Mouse (Mus musculus) gastrocnemius, postnatal 25 days (tissue): ENCODE results near the gene Itpr1. TPM values are rescaled to one million over a fixed set of nuclear protein-coding genes. Genes with fewer than 3 reads are reported as not detected.

Source experiments
- DNase-seq: peaks from one replicate; pipeline ENCODE4 v3.0.0; 2022
- total RNA-seq, 2 experiments: library from RNA; stranded (reverse); gene quantifications; 1 replicate in 1 of 2; 2 replicates in 1 of 2; pipeline ENCODE4 v1.2.3; 2021

The Itpr1 gene
- total RNA-seq, 2 experiments from 2014 or later: 12.3 to 12.5 TPM

DNA sequence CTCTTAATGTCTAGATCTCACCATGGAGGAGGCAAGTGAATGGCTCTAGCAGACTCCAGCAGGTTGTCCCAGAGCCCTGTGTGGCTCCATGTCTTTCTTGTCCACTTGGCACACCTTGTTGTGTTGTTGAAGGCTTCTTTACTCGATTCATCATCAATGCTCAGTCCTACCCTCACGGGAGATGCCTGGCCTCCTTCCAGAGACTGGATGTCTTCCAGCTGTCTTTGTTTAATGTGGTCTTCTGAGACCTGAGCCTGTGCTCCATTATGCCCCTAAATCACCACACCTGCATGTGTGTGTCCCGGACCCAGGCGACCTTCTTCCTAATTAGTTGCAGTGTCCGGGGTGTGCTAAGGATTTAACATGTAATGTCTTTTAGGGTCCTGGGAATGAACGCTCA, 254.7 kb downstream of the Itpr1 start:
- no peak for DNase-seq

GRCm38 (mm10) chr6:108468226-108468825, 255.4 kb downstream of the Itpr1 start:
- DNase-seq: peak; percentile 65

- no peak for DNase-seq
Observed at GRCm38 (mm10) chr6:108471878-108472277, 259.0 kb downstream of the Itpr1 start.

DNA sequence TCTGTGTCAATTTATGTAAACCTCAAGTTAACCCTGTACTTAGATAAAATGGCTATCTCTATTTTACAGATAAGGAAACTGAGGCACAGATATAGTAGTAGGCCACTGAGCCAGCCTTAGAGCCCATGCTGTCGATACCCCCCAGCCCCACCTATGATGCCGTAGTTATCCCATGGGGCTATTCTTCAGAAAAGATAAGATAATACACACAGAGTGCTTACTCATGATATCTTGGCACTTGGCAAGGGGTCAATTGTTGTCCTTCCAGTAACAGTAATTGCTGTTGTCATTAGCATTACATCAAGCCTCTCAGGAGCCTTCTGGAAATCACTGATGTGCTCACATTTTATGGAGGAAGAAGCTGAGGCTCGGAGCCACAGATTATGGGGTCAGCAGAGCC, 259.9 kb downstream of the Itpr1 start:
- no peak for DNase-seq

- DNase-seq: no peak
Observed at GRCm38 (mm10) chr6:108476797-108477235, 263.9 kb downstream of the Itpr1 start.

DNA sequence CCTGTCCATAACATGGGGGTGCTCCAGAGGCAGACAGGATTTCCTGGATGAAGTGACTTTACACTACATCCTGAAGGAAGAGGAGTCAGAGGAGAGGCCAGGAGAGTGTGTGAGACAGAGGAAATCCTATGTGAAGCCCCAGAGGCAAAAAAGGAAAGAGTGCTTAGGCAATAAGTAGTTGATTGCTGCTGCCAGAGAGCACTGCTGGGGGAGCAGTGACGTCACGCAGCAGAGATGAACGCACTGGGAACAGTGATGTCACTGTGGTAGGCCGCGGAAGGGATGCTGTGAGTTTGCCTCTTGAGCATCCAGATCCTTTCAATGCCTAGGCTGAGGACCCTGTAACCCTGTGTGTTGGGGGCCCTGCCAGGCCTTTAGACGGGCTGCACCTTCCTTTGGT, 264.7 kb downstream of the Itpr1 start:
- DNase-seq: no peak

DNA sequence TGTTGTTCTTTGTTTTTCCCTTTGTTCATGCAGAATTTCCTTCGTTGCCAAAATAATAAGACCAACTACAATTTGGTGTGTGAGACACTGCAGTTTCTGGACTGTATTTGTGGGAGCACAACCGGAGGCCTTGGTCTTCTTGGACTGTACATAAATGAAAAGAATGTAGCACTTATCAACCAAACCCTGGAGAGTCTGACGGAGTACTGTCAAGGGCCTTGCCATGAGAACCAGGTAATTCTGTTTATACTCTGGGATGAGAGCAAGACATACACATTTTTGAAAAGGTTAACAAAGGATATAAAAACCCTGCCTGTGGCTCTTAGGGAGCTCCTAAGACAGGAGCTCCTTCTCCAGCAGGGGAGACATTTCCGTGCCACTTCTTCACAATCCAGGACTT, 268.3 kb downstream of the Itpr1 start:
- DNase-seq: no peak

DNA sequence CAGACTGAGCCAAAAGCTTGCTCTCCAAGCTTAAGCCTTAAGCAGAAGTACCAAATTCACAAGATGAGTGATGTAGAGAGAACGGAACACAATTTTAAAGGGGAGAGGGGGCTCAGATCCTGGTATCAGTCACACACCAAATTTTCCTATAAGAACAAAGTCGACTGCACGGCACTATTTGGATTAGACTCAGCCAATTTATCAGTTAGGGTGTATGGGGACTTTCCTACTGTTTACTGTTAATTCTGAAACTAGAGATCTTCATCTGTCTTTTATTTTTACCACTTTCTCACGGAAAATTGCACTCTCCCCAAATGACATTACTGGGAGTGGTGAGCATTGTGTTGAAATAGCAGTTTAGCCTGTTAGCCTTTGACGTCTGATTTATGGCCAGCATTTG, 269.6 kb downstream of the Itpr1 start:
- DNase-seq: no peak

- no peak for DNase-seq
Observed at GRCm38 (mm10) chr6:108486212-108486992, 273.5 kb downstream of the Itpr1 start.

DNA sequence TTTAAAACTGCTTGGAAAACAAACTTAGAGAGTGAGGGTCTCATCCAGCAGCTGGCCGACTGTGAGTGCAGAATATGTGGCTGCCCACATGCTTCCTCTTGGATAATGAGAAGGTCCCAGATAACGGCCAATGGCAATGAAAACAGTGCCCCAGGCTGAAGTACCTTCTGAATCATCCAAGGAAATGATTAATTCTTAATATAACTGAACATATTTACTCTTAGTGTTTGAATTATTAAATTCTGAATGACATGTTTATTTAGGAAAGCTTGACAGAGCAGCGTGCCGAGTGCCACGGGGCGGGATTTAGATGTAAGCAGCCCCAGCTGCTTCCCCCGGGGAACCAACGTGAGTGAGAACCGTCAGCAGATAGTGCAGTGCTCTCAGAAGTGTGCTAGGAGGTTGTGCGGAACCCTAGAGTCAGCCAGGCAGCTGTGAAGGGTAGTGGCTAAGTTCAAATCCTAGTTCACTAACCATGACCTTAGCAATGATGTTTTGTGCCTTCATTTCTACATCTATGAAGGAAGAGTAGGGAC, 274.5 kb downstream of the Itpr1 start:
- no peak for DNase-seq

DNA sequence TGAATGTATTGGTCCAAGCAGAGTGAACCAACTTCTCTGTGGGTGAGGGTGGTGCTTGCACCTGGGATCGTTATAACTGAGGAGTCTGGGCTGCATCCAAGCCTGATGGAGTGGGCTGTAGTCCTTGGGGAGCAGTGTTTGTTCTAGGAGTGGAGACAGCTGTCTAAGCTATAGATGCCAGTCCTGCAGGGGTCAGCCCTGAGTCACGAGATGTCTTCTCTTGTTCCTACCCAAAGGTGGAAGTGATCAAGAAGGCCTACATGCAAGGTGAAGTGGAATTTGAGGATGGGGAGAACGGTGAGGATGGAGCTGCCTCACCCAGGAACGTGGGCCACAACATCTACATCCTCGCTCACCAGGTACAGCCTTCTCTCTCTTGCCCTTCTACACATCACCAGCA, 275.4 kb downstream of the Itpr1 start:
- DNase-seq: no peak

DNA sequence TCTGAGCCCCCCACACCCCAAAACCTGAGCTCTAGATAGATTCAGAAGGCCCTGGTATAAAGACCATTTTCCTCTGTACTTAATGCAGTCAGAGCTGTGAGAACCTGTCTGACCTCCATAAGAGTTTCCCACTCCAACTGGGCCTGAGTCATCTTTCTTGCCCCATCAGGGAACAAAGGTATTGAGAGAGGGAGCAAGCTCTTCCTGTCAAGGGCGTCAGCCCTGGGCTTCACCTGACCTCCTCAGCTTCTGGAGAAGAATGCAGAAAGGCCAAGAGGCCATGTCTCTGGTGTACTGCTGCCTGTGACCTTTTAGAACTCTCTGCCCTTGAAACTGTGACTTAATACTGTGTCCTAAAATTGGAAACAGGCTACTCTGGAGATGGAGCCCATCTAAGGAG, 279.1 kb downstream of the Itpr1 start:
- no peak for DNase-seq

- no peak for DNase-seq
Observed at GRCm38 (mm10) chr6:108493753-108494152, 280.9 kb downstream of the Itpr1 start.

- no peak for DNase-seq
Observed at GRCm38 (mm10) chr6:108494185-108494804, 281.4 kb downstream of the Itpr1 start.

GRCm38 (mm10) chr6:108494994-108495393, 282.1 kb downstream of the Itpr1 start:
- no peak for DNase-seq

DNA sequence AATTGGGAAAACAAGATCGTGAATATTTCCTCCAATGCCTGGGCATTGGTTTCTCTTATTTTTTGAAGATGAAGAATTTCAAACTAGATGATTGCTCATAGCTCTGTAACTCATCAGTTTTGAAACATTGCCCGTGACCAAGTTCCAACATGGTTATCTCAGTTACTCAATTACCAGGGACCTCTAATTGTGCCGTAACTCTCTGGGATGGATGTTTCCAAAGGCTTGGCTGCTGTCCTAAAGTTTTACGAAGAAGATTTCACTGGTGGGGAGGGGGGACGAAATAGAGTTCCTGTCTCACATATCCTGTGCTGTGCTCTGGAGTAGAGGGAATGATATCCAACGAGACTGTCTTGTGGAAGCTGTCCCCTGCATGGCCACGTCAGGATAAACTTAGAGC, 285.2 kb downstream of the Itpr1 start:
- no peak for DNase-seq

GRCm38 (mm10) chr6:108503651-108504050, 290.8 kb downstream of the Itpr1 start:
- no peak for DNase-seq

DNA sequence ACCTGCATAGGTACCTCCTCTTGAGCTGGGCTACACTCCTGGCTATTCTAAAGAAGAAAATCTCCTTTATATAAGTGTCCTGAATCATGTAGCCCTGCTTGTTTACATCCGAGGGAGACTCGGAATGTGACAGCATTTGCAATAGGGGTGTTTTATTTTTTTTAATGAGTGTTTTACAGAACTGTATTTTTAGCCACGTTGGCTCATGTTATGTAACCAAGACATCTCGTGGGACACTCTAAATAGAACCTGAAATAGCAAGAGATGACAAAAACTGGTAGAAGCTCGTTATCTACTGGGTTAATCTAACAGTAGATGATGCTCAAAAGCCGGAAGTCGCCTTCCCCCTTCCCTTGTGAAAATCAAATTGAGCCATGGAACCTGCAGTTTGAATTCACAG, 291.8 kb downstream of the Itpr1 start:
- no peak for DNase-seq

GRCm38 (mm10) chr6:108506161-108506560, 293.3 kb downstream of the Itpr1 start:
- no peak for DNase-seq

DNA sequence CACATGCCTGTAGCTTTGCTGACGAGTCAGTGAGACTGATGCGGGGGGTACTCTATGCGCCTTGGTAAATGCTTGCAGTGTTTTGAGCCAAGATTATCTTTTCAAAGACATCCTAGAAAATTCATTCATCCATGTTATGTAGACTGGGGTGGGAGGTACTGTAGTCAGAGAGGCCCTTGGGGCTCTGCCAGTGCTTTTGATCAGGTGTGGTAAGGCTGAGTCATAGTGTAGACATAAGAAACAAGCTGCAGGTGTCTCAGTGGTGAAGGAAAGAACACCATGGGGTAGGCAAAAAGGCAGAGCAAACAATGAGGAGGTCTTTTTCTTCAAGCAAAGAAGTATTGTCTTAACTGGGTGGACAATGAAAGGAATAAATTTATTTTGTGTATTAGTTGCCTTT, 294.4 kb downstream of the Itpr1 start:
- no peak for DNase-seq

DNA sequence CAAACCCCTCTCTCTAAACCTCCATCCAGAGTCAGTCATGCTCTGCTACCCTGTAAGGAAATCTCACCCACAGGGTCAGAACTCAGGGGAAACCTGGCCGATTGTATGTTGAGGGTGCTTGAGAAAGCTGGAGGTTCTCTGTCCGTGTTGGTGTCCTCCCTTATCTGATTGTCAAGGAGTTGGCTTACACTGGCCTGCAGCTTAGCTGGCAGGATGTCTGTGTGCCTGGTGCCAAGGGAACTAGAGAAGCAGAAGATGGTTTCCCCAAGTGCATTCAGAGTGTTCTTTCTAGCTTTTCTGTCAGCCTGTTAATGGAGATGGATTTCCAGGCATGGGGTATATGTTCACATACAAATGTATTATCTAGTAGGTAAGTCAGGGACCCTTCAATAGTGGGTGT, 296.4 kb downstream of the Itpr1 start:
- no peak for DNase-seq

DNA sequence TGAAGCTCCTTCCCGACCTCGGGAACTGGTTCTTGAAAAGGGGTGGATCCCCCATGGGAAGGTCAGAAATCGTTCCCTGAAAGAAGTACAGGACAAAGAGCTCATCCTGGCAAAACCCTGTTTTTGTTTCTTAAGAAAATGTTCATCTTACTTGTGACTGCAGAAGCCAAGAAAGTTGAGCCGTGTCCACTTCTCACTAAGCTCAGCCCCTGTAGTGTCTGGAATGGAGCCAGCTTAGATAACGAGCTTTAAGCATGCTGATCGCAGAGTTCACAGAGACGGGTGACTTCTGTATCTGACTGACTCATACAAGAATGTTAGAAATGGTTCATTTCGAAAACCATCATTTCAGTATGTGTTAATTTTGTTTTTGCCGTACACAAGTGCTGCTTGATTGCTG, 297.2 kb downstream of the Itpr1 start:
- no peak for DNase-seq

DNA sequence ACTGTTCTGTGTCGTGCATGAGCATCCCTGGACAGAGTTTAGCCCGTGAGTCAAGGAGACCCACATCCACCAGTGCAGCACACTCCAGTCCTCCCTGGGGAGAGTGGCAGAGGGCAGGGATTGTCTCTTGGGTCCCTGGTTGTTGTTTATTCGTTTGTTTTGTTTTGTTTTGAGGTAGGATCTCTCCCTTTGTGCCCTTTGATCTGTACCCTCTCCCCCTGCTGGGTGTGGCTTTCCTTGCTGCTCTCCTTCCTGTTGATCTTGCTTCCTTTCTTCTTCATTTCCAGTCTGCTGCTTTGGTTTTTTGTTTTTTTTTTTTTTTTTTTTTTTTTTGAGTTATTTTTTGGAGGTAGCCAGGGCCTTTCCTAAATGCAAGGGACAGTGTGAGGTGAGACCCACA, 299.2 kb downstream of the Itpr1 start:
- no peak for DNase-seq
